ENCODE assay signal across 8 mouse cellular contexts in the genomic region with DNA sequence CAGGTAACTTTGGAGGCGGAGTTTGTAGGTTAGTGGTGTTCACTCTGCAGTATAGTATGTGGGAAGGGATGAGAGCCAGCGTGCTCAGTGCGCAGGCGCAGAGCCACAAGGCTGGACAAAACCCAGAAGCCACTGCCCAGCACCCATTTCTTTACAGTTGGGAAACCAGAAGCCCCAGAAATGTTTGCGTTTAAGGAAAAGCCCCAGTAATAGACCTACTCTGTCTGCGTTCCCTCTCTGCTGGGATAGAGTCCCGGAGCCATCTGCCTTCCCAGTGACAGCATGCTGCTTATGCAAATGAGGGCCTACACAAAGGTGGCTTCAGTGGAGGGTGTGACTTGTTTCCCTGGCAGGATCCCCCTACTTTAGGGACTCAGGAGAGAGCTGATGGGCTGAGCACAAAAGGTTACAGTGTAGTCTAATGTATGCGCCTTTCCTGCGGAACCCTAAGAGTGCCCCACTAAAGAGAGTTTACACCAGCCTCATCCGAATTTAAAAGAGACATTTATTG.
A peak's percentile ranks its signal among the peaks of the same experiment; 100 is the strongest.
DNase-seq lines count a peak whose midpoint lies in the region; ATAC-seq and TF ChIP-seq lines count a peak whose summit lies in the region.

No protein-coding gene starts in this region.

- TF ChIP-seq CTCF in brain, embryonic 14.5 days (IDR thresholded peaks at IDR 0.05; ENCODE audit: borderline replicate concordance, extremely low read depth, insufficient read depth, insufficient read length) = no peak

- ATAC-seq in kidney, embryonic 14.5 days (ENCODE audit: low FRiP score, low TSS enrichment) = peak; percentile 74
- ATAC-seq in limb, embryonic 12.5 days (ENCODE audit: insufficient number of reproducible peaks, insufficient read depth, low FRiP score, low TSS enrichment, low read depth) = no peak
- ATAC-seq in neural tube, embryonic 13.5 days (ENCODE audit: low read depth) = peak; percentile 95
- ATAC-seq in erythroblast, adult 5-6 weeks (replicated peaks; ENCODE audit: low FRiP score, poor library complexity, severe bottlenecking) = no peak

- no peaks in the 10 kb centered on the region for H3K9me3 ChIP-seq in forebrain, embryonic 10.5 days
- H3K9me3 ChIP-seq in kidney, embryonic 14.5 days (ENCODE audit: control insufficient read depth, low read length) = no peaks in the 10 kb centered on the region
- no peaks in the 10 kb centered on the region for H3K9me3 ChIP-seq in limb, embryonic 12.5 days
- H3K9me3 ChIP-seq in neural tube, embryonic 13.5 days = no peaks in the 10 kb centered on the region

- 9% methylated on average over 10 of the region's 10 CpGs for WGBS in forebrain, embryonic 10.5 days
- WGBS in kidney, embryonic 14.5 days = 12% methylated on average over 10 of the region's 10 CpGs
- 18% methylated on average over 10 of the region's 10 CpGs for WGBS in limb, embryonic 12.5 days
- 2% methylated on average over 10 of the region's 10 CpGs for WGBS in neural tube, embryonic 13.5 days

- peak overlapping the region; percentile 75 for H3K27ac ChIP-seq in forebrain, embryonic 10.5 days
- peak overlapping the region; percentile 25; the same call in 1 of the 2 replicates for H3K27ac ChIP-seq in kidney, embryonic 14.5 days (ENCODE audit: low read depth, low read length)
- no peak overlapping the region for H3K27ac ChIP-seq in limb, embryonic 12.5 days
- H3K27ac ChIP-seq in neural tube, embryonic 13.5 days (replicated peaks) = peak overlapping the region; percentile 46; the same call in 1 of the 2 replicates

- peak; percentile 93 for DNase-seq in brain, embryonic 14.5 days (ENCODE audit: low read depth)
- peak; percentile 29 for DNase-seq in forebrain, embryonic 10.5 days (ENCODE audit: extremely low spot score, low spot score)
- no peak for DNase-seq in thymus, postnatal 10 days (ENCODE audit: low spot score in 2 of 2)
- DNase-seq in spleen, postnatal 4 days (ENCODE audit: low spot score in 2 of 2) = no peak

- no peak for TF ChIP-seq POLR2A in brain, embryonic 14.5 days (IDR thresholded peaks at IDR 0.05; ENCODE audit: borderline replicate concordance, extremely low read depth, insufficient read depth, insufficient read length, poor library complexity, severe bottlenecking)

- H3K36me3 ChIP-seq in forebrain, embryonic 10.5 days (replicated peaks) = no peaks in the 10 kb centered on the region
- H3K36me3 ChIP-seq in kidney, embryonic 14.5 days (ENCODE audit: control insufficient read depth, insufficient read depth, low read length) = no peaks in the 10 kb centered on the region
- no peaks in the 10 kb centered on the region for H3K36me3 ChIP-seq in limb, embryonic 12.5 days
- H3K36me3 ChIP-seq in neural tube, embryonic 13.5 days = no peaks in the 10 kb centered on the region

- H3K4me1 ChIP-seq in forebrain, embryonic 10.5 days = peaks cover 20% of the 10 kb centered on the region
- H3K4me1 ChIP-seq in kidney, embryonic 14.5 days (ENCODE audit: control insufficient read depth, insufficient read depth, low read length) = no peaks in the 10 kb centered on the region
- H3K4me1 ChIP-seq in limb, embryonic 12.5 days (replicated peaks) = peaks cover 15% of the 10 kb centered on the region
- peaks cover 27% of the 10 kb centered on the region; the same call in 1 of the 2 replicates for H3K4me1 ChIP-seq in neural tube, embryonic 13.5 days (replicated peaks)

- H3K4me3 ChIP-seq in forebrain, embryonic 10.5 days = peak overlapping the region; percentile 40
- no peak overlapping the region for H3K4me3 ChIP-seq in kidney, embryonic 14.5 days (ENCODE audit: low read length)
- no peak overlapping the region for H3K4me3 ChIP-seq in limb, embryonic 12.5 days (replicated peaks)
- H3K4me3 ChIP-seq in neural tube, embryonic 13.5 days = no peak overlapping the region

- peaks cover 73% of the 10 kb centered on the region for H3K27me3 ChIP-seq in forebrain, embryonic 10.5 days (ENCODE audit: poor library complexity, severe bottlenecking)
- peaks cover 6% of the 10 kb centered on the region; the same call in 1 of the 2 replicates for H3K27me3 ChIP-seq in kidney, embryonic 14.5 days (ENCODE audit: control insufficient read depth, insufficient read depth, low read length)
- peaks cover 27% of the 10 kb centered on the region; the same call in 1 of the 2 replicates for H3K27me3 ChIP-seq in limb, embryonic 12.5 days
- H3K27me3 ChIP-seq in neural tube, embryonic 13.5 days = peaks cover 11% of the 10 kb centered on the region; the same call in 1 of the 2 replicates

- no peak overlapping the region for H3K9ac ChIP-seq in kidney, embryonic 14.5 days (ENCODE audit: low read depth, low read length)
- H3K9ac ChIP-seq in limb, embryonic 12.5 days (replicated peaks) = no peak overlapping the region
- peak overlapping the region; percentile 22; the same call in 1 of the 2 replicates for H3K9ac ChIP-seq in neural tube, embryonic 13.5 days

- H3K4me2 ChIP-seq in kidney, embryonic 14.5 days (replicated peaks; ENCODE audit: low read depth, low read length) = peak overlapping the region; percentile 25
- H3K4me2 ChIP-seq in limb, embryonic 12.5 days = peak overlapping the region; percentile 35
- peak overlapping the region; percentile 42 for H3K4me2 ChIP-seq in neural tube, embryonic 13.5 days

Comparison
In these comparisons a context has a peak if more than half of its experiments do, and no peak if none do; other contexts are left out.
1. DNase-seq: peak in brain, embryonic 14.5 days (single experiment) and forebrain, embryonic 10.5 days (single experiment); none in thymus, postnatal 10 days (0 of 2) and spleen, postnatal 4 days (0 of 2).
2. ATAC-seq: peak in kidney, embryonic 14.5 days (single experiment) and neural tube, embryonic 13.5 days (single experiment); none in limb, embryonic 12.5 days (single experiment) and erythroblast, adult 5-6 weeks (single experiment).
3. Peak in every context shown above with its lines, with median percentiles within 50 percentile points of each other: H3K4me2 ChIP-seq.